Mouse (Mus musculus) left cerebral cortex, postnatal 36 days (tissue): ENCODE data around the gene Dmrt2. TPM values are rescaled to one million over a fixed set of nuclear protein-coding genes. Genes with fewer than 3 reads are reported as not detected.

ENCODE experiments used
- DNase-seq, 2 experiments: peaks; one replicate each; pipeline ENCODE4 v3.0.0; 2021 to 2022; ENCODE audit warnings: low spot score in 2 of 2, mixed read lengths in 1 of 2
- intact Hi-C: fragments of 180-260 bp; cut with DNase I; formaldehyde crosslinking; loops from one replicate; pipeline ENCODE4 v1.15.1; 2025
- total RNA-seq, 2 experiments: library from RNA; stranded (reverse); gene quantifications; 2 replicates each; pipeline ENCODE4 v1.2.3; 2021

Dmrt2 gene
- total RNA-seq: 1 to 10 TPM; 1.7 to 1.9 TPM

DNA sequence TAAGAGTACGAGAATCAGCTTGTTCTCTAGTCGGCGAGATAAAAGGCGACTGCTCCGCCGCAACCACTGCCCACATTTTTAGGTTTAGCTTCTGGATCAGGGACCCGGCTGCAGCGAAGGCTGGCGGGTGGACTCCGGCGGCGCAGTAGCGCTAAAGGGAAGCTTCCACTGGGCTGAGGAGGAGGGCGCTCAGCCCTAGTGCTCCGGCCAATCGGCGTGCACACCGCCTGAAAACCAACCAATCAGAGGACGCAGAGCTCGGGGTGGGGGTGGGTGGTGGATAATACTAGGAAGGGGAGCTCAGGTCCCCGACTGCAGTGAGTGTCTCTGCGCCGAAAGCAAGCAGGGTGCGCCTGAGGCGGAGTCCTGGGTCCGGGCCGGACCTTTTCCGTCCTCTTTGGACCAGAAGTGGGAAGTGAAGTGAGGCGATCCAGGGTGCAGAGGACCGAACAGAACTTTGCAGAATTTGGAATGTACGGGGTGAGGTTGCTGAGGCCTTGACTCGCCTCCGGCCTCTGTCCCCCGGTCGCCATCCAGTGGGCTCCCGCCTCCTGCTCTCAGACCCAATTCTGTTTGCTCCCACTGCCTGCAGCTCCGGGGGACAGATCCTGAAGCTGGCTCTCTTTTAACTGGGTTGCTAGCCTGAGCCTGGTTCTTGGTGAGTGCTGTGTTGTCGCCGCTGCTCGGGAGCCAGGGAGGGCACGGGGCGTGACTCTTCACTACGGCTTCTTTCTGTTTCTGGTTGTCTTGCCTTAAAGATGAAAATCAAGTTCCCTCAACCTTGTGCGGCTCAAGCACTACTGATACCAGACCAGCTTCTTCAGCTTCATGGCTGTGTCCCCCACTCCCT lies at the start of gene Dmrt2:
TSS of gene Dmrt2 (plus strand) at position 311 of the 850 bp plus-strand sequence.
- intact Hi-C loops: loop anchor here (2.0 to 5.0 kb wide), 2 partner anchors 62 to 770 kb away; partner anchors contain the start of genes Dmrt3 and Foxd4
- DNase-seq: peak; percentile 27 to 33

DNA sequence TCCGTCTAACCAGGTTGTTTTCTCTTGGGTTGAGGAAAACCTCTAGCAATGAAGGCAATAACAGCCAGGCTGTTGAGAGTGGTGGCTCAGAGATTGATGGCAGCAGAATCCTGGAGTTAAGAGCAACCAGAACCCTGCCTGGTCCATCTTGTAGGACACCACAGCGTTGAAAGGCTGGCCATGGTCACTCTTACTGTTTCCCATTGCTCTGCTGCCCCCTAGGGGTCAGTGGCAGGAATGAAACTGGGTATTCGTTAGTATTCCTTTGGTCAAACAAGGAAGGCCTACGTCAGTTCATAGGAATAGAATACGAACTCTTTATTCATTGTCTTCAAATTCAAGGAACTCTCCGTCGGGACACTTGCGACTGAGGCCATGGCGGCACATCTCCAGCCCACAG lies 43.7 kb upstream of the Dmrt2 start:
- intact Hi-C loops: loop anchor here (5.0 kb wide), 1 partner anchor 286 kb away; no protein-coding TSS in a partner anchor
- peak in 1 of 2 experiments; percentile 51 for DNase-seq

DNA sequence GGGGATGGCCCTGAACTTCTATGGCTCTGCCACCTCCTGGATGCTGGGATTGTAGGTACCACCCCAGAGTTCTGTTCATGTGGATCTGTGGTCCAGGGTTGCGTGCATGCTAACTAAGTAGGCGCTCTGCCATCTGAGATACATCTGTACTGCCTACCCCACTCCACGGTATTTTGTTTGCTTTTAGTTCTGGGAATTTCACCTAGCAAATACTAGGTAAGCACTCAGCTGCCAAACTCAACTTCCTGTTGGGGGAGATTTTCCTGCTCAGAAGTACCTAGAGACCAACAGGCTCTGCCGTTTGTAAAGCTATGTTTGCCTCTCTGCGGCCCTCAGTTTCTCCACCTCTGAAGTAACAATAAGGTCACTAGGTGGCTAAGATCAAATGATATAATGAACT lies 37.1 kb upstream of the Dmrt2 start:
- no peak for DNase-seq
- intact Hi-C loops: loop anchor here (5.0 kb wide), 1 partner anchor 673 kb away; the partner anchor contains the start of gene Cbwd1

DNA sequence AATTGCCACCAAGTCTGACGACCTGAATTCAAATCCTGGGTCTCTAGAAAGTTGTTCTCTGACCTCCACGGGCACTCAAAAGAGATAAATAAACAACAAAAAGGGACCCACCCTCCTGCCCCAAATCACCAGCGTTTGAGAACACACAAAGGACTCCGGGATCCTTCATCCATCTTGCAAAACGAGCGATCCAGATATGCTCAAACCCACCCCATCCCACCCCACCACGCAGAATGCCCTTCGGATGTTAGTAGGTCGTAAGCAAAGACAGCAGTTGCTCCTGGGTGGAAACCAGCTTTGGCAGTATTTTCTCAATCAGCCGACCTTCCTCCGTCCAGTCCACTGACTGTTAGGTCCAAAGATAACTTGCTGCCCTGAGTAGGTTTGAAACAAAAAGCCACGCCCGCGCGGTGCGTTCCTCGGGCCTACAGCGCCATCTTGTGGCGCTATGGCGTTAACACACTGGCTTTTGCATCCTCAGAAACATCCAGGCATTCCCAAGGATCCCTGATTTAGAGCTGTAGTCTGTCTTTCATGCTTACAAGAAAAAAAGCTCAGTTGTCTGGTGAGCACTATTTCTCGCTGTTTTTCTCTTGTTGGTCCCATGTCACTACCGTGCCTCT lies 36.5 kb upstream of the Dmrt2 start:
- peak; percentile 50 to 56 for DNase-seq
- intact Hi-C loops: loop anchor here (5.0 kb wide), 1 partner anchor 673 kb away; the partner anchor contains the start of gene Cbwd1

DNA sequence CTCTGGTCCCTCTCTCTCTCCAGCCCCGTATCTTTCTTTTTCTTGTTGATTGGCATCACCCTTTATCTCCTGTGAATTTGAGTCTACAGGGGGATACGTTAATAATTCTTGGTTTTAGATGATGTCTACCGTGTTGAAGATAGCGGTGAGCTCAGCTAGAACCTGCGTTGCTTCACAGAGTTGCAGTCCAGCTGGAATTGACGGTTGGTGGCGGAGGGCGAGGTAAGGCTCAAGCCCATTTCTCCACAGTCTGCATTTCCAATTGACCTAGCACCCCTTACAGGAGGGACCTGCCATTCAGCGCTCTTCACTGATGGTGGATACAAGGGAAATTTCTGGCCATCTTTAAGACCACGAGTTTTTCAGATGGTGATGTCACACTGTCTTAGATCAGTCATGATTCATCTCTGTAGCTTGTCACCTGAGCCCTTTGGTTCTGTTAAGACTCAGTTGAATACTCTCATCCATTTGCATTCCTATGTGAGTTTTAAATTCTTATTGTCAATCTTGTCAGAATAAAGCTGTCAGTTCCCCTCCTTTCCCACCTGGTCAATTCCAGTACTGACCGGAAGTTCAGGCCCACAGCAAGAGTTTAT lies 33.3 kb upstream of the Dmrt2 start:
- DNase-seq: no peak
- intact Hi-C loops: loop anchor here (5.0 kb wide), 1 partner anchor 677 kb away; the partner anchor contains the start of gene Cbwd1

DNA sequence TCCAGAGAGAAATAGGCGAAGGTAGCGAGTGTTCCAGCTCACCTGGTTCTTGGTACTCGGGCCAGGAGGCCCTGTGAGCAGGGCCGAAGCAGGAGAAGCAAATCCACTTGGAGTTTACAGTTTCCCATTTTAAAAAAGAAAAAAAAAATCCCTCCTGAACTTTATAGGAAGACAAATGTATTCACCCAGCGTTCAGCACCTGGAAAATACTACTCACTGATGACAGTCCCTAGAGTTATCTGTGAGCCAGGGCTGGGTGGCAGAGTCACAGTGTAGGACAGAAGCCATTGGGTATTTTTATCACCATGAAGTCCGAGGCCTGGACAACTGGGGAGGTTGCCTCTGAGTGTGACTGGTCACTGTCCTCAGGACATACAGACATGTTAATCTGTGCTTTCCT lies 30.4 kb upstream of the Dmrt2 start:
- intact Hi-C loops: no loop called here
- no peak for DNase-seq

DNA sequence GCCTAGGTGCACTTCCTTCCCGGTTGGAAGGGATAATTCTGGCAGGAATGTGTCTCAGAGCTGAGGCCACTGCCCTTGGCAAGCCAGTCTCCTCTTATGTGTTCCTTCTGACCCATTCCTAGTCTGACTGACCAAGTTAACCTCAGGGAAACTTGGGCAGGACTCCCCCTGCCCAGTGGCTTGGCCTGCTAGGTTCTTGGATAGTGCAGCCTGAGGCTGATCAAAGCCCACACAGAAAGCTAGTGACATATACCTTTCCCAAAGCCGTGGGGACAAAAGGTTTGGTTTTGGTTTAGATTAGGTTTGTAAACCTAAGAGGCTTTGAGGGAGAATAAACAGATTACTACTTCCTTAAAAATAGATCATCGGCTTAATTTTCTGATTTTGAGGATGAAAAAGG lies 25.1 kb upstream of the Dmrt2 start:
- intact Hi-C loops: no loop called here
- DNase-seq: no peak

DNA sequence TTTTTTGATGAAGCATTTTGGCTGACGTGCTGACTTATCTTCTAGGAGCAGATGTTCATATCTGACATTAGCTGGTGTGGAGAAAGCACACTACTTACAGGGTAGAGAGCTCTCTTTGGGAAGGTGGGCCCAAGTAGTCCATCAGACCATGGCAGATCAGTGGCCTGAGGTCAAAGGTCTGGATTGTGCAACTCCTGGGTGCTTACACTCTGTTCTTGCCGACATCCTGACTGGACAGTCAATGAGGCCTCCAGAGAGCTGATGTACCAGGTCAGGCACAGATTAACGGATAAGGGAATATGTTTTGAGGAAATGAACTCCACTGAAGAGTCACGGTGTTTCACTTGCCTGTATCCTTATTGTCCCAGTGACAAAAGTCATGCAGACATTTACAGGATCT lies 23.5 kb upstream of the Dmrt2 start:
- intact Hi-C loops: no loop called here
- no peak for DNase-seq

DNA sequence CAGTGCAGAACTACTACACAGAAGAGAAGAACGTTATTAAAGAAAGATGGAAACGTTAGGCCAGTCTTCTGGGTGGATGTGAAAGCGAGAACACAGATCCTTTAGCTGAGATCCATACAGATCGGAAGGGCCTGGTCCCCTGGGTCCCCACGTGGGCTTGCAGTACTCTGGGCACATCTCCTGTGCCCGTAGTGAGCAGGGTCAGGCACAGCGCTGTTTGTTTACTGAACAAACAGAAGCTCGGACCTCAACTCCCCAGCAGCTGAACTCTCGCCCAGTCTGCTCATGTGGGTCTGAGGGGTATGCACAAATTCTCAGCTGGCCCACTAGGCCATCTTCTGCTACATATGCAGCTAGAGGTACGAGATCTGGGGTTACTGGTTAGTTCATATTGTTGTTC lies 21.7 kb upstream of the Dmrt2 start:
- no peak for DNase-seq
- intact Hi-C loops: no loop called here

DNA sequence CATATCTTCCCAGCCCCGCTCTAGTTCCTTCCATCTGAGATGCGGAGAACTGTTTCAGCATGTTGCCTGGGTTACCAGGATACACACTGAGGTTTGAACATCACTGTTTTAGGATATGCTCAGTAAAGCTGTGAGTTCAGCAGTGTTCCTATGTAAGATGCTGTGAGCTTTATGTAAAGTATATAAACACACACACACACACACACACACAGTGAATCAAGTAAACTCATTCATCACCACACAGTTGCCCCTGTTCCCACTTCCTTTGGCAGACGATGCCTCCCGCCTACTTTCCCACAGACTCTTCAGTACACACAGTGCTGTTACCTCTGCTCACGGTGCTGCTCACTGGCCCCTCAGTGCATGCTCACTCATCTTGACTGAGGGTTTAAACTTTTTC lies 19.7 kb upstream of the Dmrt2 start:
- intact Hi-C loops: no loop called here
- DNase-seq: no peak

DNA sequence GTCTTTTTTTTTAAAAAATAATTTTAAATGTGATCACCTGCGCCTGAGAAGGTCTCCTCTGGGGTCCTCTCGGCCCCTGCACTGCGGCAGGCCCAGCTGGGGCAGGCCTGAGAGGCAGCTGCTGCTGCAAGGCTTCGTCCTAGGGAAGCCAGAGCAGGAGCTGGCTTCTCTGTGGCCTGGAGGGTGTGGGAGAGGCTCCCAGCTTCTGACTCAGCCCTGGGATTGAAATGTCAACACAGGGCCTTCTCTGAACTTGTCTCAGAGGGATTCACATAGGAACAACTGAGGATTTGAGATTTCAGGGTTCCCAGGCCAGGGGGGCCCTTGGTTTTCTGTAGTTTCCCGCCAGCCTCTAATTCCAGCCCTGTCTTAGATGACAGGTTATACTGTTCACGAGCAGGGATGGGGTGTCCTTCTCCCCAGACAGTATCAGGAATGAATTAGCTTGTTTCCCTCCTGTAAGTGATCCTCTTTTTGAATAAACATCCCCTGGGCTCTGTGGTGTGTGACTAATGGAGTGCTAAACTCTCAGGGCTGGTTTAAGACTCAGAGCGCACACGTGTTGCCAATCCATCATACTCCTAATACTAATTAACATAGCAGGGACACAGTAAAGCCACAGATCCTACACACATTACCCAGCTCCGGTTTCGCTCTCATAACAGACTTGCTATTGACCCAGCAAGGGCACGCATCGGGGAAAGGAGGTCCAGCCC lies 18.0 kb upstream of the Dmrt2 start:
- intact Hi-C loops: no loop called here
- DNase-seq: no peak

DNA sequence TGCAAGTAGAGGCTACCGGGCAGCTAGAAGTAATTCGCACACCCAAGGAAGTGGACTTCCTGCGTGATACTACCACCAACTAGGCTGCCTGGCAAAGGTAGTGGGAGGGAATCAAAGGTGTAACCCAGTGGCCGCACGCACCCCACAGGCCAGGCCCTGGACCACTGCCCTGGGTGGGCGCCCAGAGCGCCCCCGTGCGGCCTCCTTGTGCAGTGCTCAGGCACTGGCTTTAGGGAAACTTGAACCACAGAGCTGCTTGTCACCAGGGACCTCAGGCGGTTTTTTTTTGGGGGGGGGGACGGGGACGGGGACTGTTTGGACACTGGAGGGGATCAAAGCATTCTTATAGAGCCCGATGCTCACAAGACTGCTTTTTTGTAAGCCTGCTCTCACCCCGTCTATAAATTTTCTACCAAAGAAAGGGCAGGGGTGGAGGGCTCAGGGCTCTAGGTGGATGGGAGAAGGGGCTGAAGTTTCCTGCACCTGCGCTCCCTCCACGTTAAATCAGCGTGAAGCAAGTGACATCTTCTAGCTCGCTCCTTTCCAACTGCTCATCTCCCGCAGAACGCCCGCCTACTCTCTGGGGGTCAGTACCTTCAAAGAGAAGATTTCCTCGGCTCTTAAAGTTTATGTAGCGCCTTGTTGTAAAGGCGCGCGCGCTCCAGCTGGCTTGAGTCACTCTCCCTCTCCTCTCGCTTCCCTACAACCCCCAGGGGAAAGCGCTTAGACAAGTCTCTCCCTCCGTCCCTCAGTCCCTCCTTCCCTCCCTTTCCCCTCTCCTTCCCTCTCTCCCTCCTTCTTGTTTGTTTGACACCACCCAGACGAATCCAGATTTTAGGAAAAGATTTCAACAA lies 6.5 kb upstream of the Dmrt2 start:
- no peak for DNase-seq
- intact Hi-C loops: no loop called here

DNA sequence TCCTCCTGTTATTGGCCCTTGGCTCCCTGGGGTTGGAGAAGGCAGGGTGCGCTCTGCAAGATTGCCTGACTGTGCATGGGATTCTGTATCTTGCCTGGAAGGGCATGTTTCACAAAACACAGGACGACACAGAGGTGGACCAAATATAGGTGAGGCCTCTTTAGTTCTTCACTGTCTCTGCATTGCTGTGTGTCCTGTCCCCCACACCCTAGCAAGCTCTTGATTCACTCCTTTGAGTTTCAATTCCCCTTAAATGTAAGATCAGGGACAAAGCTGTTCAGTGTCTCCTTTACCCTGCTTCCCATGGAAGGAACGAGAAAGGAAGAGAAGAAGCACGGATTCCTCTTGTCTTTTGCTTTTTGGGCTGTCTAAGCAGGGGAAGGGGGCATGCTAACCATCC lies 4.4 kb upstream of the Dmrt2 start:
- intact Hi-C loops: no loop called here
- DNase-seq: no peak

DNA sequence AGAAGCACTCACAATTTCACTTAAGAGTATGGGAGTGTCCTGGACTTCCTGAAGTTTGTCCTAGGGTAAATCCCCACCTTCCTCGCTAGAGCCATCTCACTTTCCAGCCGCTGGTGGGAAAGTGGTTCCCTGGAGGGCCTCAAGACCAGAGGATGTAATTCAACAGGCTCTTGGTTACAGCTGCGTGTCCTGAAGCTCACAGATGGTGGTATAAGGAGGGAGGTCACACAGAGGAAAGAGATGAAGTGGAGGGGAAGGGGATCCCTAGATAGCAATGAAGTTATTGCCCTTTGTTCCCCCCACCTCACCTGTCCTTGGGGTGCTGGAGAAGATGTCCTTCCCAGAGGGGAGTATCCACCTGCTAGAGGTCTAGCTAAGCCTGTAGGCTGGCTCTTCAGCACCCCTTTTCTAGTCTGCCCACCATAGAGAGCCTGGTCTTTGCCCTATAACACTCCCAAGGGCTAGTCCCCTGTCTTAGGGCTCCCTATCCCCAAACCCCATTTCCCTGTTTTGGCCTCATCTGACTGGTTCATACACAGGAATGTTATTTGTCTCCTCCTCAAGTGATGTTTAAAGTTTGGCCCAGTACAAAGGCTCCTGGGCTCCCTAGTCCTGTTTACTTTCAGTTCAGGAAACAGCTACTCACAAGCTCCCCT lies 2.5 kb upstream of the Dmrt2 start:
- no peak for DNase-seq
- intact Hi-C loops: loop anchor here (5.0 kb wide), 1 partner anchor 767 kb away; the partner anchor contains the start of gene Foxd4

DNA sequence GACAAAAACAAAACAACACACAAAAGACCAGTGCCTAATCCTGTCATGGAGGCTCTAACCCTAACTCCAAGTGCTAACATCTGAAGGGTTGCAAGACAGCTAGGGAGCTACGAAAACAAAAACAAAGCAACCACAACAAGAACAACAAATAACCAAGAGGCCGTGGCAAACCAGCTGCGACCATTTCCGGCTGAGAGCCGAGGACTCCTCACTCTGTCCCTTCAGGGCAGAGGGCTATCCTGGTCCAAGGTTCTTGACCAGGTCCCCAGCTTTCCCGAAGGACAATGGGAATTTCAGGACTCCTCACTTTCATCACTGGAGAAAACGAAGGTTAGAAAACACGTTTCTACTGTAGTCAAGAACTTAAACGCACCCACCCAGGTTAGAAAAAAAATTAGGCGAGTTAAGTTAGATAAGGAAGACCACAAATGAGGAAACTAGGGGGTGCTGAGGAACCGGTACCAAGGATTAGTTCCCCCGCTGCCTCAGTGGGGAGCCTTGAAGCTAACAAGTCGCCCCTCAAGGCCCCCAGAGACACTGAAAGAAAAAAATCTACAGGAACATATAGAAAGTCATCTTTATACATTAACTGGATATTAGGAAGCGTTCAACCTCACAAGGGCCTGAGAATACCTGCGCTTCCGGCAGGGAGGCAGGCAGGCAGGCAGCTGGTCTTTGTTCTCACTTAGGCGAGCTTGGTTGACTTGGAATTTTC lies 1.5 kb upstream of the Dmrt2 start:
- intact Hi-C loops: loop anchor here (5.0 kb wide), 1 partner anchor 768 kb away; the partner anchor contains the start of gene Foxd4
- no peak for DNase-seq

DNA sequence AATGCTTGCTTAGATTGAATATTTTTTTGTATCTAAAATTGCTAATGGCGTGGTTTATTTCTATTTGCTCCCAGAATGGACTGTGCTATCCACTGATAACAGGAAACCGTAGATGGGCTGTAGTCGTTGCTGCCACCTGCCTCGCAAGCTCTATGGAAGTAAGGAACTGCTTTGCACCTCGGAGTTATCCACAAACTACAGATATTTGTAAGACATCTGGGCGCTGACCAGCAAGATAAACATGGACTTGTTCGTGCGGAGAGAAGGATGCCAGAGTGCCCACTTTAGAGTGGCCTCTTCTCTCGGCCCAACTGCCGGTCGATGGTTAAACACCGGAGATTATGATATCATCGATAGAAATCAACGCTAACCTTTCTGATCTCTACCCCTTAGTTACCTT lies 530 bp upstream of the Dmrt2 start:
- intact Hi-C loops: loop anchor here (2.0 to 5.0 kb wide), 2 partner anchors 61 to 769 kb away; partner anchors contain the start of genes Dmrt3 and Foxd4
- no peak for DNase-seq

DNA sequence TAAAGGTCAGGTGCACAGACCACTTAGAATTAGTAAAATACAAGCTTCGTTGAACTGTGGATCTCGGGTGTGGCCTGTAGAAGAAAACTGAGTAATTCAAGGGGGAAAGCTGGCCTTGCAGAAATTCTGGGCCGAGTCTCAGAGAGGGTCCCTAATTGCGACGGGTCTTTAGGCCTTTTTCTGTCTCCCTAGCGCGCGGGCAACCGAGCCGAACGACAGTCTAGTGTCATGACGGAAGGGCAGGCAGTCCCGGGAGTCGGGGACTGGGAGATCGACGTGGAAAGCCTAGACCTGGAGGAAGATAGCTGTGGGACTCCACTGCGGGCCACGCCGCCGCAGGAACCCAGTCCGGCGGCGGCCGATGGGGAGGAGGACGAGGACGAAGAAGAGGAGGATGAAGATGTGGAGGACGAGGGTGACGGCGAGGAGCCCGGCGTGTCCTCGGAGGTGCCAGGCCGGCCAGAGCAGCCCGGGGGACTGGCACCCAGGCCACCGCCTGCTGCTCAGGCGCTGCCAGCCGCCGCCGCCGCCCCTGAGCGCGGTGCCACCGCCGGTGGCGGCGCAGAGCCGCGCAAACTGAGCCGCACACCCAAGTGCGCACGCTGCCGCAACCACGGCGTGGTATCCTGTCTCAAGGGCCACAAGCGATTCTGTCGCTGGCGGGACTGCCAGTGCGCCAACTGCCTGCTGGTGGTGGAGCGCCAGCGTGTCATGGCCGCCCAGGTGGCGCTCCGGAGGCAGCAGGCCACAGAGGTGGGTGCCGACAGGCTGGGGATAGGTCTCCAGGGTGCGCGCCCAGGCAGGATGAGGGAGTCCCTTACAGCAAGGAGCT lies 1.2 kb downstream of the Dmrt2 start:
- DNase-seq: peak in 1 of 2 experiments; percentile 28
- intact Hi-C loops: loop anchor here (2.0 to 5.0 kb wide), 2 partner anchors 63 to 771 kb away; partner anchors contain the start of genes Dmrt3 and Foxd4
